Mouse (Mus musculus): ENCODE measurements around the gene Fam122a. TPM values are rescaled to one million over a fixed set of nuclear protein-coding genes. Genes with fewer than 3 reads are reported as not detected.

Fam122a gene
- polyA plus RNA-seq, 1 experiment: 22.6 TPM

GRCm38 (mm10) chr19:24508087-24508767, 31.1 kb upstream of the Fam122a start:
- Histone ChIP-seq H3K27ac (ENCODE audit: insufficient read depth, low read depth, low read length) (no peak overlapping the region), H3K4me3 (ENCODE audit: low read depth, low read length) (no peak overlapping the region)
- WGBS: 77% methylated on average over 13 of the region's 13 CpGs

GRCm38 (mm10) chr19:24502736-24503421, 25.7 kb upstream of the Fam122a start:
- TF ChIP-seq CTCF (IDR thresholded peaks at IDR 0.05; ENCODE audit: extremely low read depth, insufficient read length, insufficient replicate concordance, low read depth, low read length) (no peak), POLR2A (IDR thresholded peaks at IDR 0.05; ENCODE audit: low read depth, low read length) (no peak)
- Histone ChIP-seq H3K27me3 (ENCODE audit: control insufficient read depth, insufficient read depth, low read length) (no peaks in the 10 kb centered on the region), H3K4me1 (ENCODE audit: control insufficient read depth, insufficient read depth, insufficient read length, low read length) (no peaks in the 10 kb centered on the region), H3K36me3 (ENCODE audit: control insufficient read depth, insufficient read depth, low read length) (0 out of 2 replicates have a peak, but pooled peaks cover 2% of the 10 kb centered on the region), H3K4me3 (ENCODE audit: low read depth, low read length) (no peak overlapping the region), H3K27ac (ENCODE audit: insufficient read depth, low read depth, low read length) (no peak overlapping the region)
- 84% methylated on average over 10 of the region's 10 CpGs for WGBS

More at GRCm38 (mm10) chr19:24508087-24508767, 31.1 kb upstream of the Fam122a start:
- no peak for TF ChIP-seq CTCF (IDR thresholded peaks at IDR 0.05; ENCODE audit: extremely low read depth, insufficient read length, insufficient replicate concordance, low read depth, low read length)
- no peak for TF ChIP-seq POLR2A (IDR thresholded peaks at IDR 0.05; ENCODE audit: low read depth, low read length)
- Histone ChIP-seq H3K36me3 (ENCODE audit: control insufficient read depth, insufficient read depth, low read length) (no peaks in the 10 kb centered on the region), H3K4me1 (ENCODE audit: control insufficient read depth, insufficient read depth, insufficient read length, low read length) (peaks cover 9% of the 10 kb centered on the region; the same call in 1 of the 2 replicates), H3K27me3 (ENCODE audit: control insufficient read depth, insufficient read depth, low read length) (no peaks in the 10 kb centered on the region)

GRCm38 (mm10) chr19:24501525-24501924, 24.4 kb upstream of the Fam122a start:
- TF ChIP-seq CTCF (IDR thresholded peaks at IDR 0.05; ENCODE audit: extremely low read depth, insufficient read length, insufficient replicate concordance, low read depth, low read length): no peak
- TF ChIP-seq POLR2A (IDR thresholded peaks at IDR 0.05; ENCODE audit: low read depth, low read length): no peak
- no peak overlapping the region for H3K27ac ChIP-seq (ENCODE audit: insufficient read depth, low read depth, low read length)
- no peaks in the 10 kb centered on the region for H3K27me3 ChIP-seq (ENCODE audit: control insufficient read depth, insufficient read depth, low read length)
- H3K4me1 ChIP-seq (ENCODE audit: control insufficient read depth, insufficient read depth, insufficient read length, low read length): peaks cover 3% of the 10 kb centered on the region; the same call in 1 of the 2 replicates
- H3K4me3 ChIP-seq (ENCODE audit: low read depth, low read length): no peak overlapping the region
- 0 out of 2 replicates have a peak, but pooled peaks cover 2% of the 10 kb centered on the region for H3K36me3 ChIP-seq (ENCODE audit: control insufficient read depth, insufficient read depth, low read length)

- Histone ChIP-seq H3K4me3 (ENCODE audit: low read depth, low read length) (no peak overlapping the region), H3K27me3 (ENCODE audit: control insufficient read depth, insufficient read depth, low read length) (no peaks in the 10 kb centered on the region), H3K4me1 (ENCODE audit: control insufficient read depth, insufficient read depth, insufficient read length, low read length) (peaks cover 3% of the 10 kb centered on the region; the same call in 1 of the 2 replicates), H3K27ac (ENCODE audit: insufficient read depth, low read depth, low read length) (no peak overlapping the region), H3K36me3 (ENCODE audit: control insufficient read depth, insufficient read depth, low read length) (0 out of 2 replicates have a peak, but pooled peaks cover 2% of the 10 kb centered on the region)
- TF ChIP-seq POLR2A (IDR thresholded peaks at IDR 0.05; ENCODE audit: low read depth, low read length): no peak
- no peak for TF ChIP-seq CTCF (IDR thresholded peaks at IDR 0.05; ENCODE audit: extremely low read depth, insufficient read length, insufficient replicate concordance, low read depth, low read length)
- 75% methylated on average over 5 of the region's 5 CpGs for WGBS
Observed at GRCm38 (mm10) chr19:24500431-24500830, 23.3 kb upstream of the Fam122a start.

GRCm38 (mm10) chr19:24499291-24499690, 22.1 kb upstream of the Fam122a start:
- TF ChIP-seq POLR2A (IDR thresholded peaks at IDR 0.05; ENCODE audit: low read depth, low read length): no peak
- no peak for TF ChIP-seq CTCF (IDR thresholded peaks at IDR 0.05; ENCODE audit: extremely low read depth, insufficient read length, insufficient replicate concordance, low read depth, low read length)
- no peak overlapping the region for H3K27ac ChIP-seq (ENCODE audit: insufficient read depth, low read depth, low read length)
- WGBS: 68% methylated on average over 3 of the region's 3 CpGs
- H3K4me3 ChIP-seq (ENCODE audit: low read depth, low read length): no peak overlapping the region
- 0 out of 2 replicates have a peak, but pooled peaks cover 2% of the 10 kb centered on the region for H3K36me3 ChIP-seq (ENCODE audit: control insufficient read depth, insufficient read depth, low read length)
- peaks cover 7% of the 10 kb centered on the region; the same call in 1 of the 2 replicates for H3K4me1 ChIP-seq (ENCODE audit: control insufficient read depth, insufficient read depth, insufficient read length, low read length)
- no peaks in the 10 kb centered on the region for H3K27me3 ChIP-seq (ENCODE audit: control insufficient read depth, insufficient read depth, low read length)

GRCm38 (mm10) chr19:24493887-24494286, 16.7 kb upstream of the Fam122a start:
- no peak overlapping the region for H3K4me3 ChIP-seq (ENCODE audit: low read depth, low read length)

GRCm38 (mm10) chr19:24491824-24492223, 14.7 kb upstream of the Fam122a start:
- no peak overlapping the region for H3K4me3 ChIP-seq (ENCODE audit: low read depth, low read length)
- no peak overlapping the region for H3K27ac ChIP-seq (ENCODE audit: insufficient read depth, low read depth, low read length)
- 75% methylated on average over 3 of the region's 3 CpGs for WGBS
- H3K4me1 ChIP-seq (ENCODE audit: control insufficient read depth, insufficient read depth, insufficient read length, low read length): peaks cover 15% of the 10 kb centered on the region; the same call in 1 of the 2 replicates
- no peaks in the 10 kb centered on the region for H3K27me3 ChIP-seq (ENCODE audit: control insufficient read depth, insufficient read depth, low read length)
- H3K36me3 ChIP-seq (ENCODE audit: control insufficient read depth, insufficient read depth, low read length): no peaks in the 10 kb centered on the region
- no peak for TF ChIP-seq CTCF (IDR thresholded peaks at IDR 0.05; ENCODE audit: extremely low read depth, insufficient read length, insufficient replicate concordance, low read depth, low read length)
- no peak for TF ChIP-seq POLR2A (IDR thresholded peaks at IDR 0.05; ENCODE audit: low read depth, low read length)

More at GRCm38 (mm10) chr19:24493887-24494286, 16.7 kb upstream of the Fam122a start:
- H3K27me3 ChIP-seq (ENCODE audit: control insufficient read depth, insufficient read depth, low read length): no peaks in the 10 kb centered on the region
- TF ChIP-seq CTCF (IDR thresholded peaks at IDR 0.05; ENCODE audit: extremely low read depth, insufficient read length, insufficient replicate concordance, low read depth, low read length): no peak
- no peak for TF ChIP-seq POLR2A (IDR thresholded peaks at IDR 0.05; ENCODE audit: low read depth, low read length)
- H3K36me3 ChIP-seq (ENCODE audit: control insufficient read depth, insufficient read depth, low read length): no peaks in the 10 kb centered on the region
- no peak overlapping the region for H3K27ac ChIP-seq (ENCODE audit: insufficient read depth, low read depth, low read length)
- H3K4me1 ChIP-seq (ENCODE audit: control insufficient read depth, insufficient read depth, insufficient read length, low read length): peaks cover 9% of the 10 kb centered on the region; the same call in 1 of the 2 replicates
- WGBS: 80% methylated on average over 4 of the region's 4 CpGs

Measured in small intestine, adult 2 months (tissue).